Comparison of ENCODE assay signal across 8 mouse cellular contexts in the genomic region with DNA sequence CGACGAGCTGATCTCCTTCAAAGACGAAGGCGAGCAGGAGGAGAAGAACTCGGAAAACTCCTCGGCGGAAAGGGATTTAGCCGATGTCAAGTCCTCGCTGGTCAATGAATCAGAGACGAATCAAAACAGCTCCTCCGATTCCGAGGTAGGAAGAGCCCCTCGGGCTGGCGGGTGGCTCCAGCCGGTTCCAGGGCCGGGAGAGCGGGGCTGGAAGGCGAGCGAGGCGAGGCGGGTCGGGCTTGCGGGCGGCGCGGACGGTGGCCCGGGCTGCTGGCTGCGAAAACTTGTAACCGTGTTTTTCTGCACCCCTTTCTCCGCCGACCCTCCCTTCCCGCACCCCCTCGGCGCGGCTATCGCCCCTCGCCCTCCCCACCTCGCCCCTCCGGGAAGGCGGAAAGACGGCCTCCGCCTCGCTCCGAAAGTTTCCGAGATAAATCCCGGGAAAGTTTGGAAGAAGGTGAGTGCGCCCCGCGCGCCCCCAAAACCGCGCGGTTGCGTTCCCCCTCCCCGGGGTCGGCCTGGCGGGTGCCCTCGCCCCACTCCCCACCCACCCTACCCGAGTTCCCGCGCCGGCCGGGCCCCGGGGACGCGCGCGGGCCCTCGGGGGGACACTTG. TPM values are rescaled to one million over a fixed set of nuclear protein-coding genes. Genes with fewer than 3 reads are reported as not detected.
A peak's percentile ranks its signal among the peaks of the same experiment; 100 is the strongest.
DNase-seq lines count a peak whose midpoint lies in the region; ATAC-seq and TF ChIP-seq lines count a peak whose summit lies in the region.

No protein-coding gene starts in this region.

- H3K9ac ChIP-seq in embryonic facial prominence, embryonic 13.5 days: peak overlapping the region; percentile 99
- H3K9ac ChIP-seq in heart, postnatal 0 days (replicated peaks; ENCODE audit: low read depth, low read length): peak overlapping the region; percentile 89
- H3K9ac ChIP-seq in midbrain, embryonic 12.5 days (replicated peaks): peak overlapping the region; percentile 98

- no peaks in the 10 kb centered on the region for H3K27me3 ChIP-seq in embryonic facial prominence, embryonic 13.5 days
- no peaks in the 10 kb centered on the region for H3K27me3 ChIP-seq in heart, postnatal 0 days (ENCODE audit: control insufficient read depth, insufficient read depth, low read length)
- no peaks in the 10 kb centered on the region for H3K27me3 ChIP-seq in midbrain, embryonic 12.5 days

- no peak for TF ChIP-seq EP300 in heart, postnatal 0 days (IDR thresholded peaks at IDR 0.05; ENCODE audit: low read depth)

- peak; percentile 10 for DNase-seq in right cerebral cortex, postnatal 4 days
- no peak for DNase-seq in right cerebral cortex, postnatal 14 days
- DNase-seq in heart, postnatal 0 days (ENCODE audit: low spot score): peak; percentile 49
- DNase-seq in kidney, postnatal 25 days: peak; percentile 55 to 73
- DNase-seq in testis, postnatal 10 days (ENCODE audit: low spot score): peak; percentile 75

- H3K27ac ChIP-seq in embryonic facial prominence, embryonic 13.5 days: peak overlapping the region; percentile 100
- H3K27ac ChIP-seq in heart, postnatal 0 days (ENCODE audit: low read depth): peak overlapping the region; percentile 99
- H3K27ac ChIP-seq in midbrain, embryonic 12.5 days (replicated peaks): peak overlapping the region; percentile 99

- TF ChIP-seq CTCF in heart, postnatal 0 days (IDR thresholded peaks at IDR 0.05; ENCODE audit: low read depth): no peak

- peak overlapping the region; percentile 86 for H3K4me3 ChIP-seq in embryonic facial prominence, embryonic 13.5 days
- peak overlapping the region; percentile 80 for H3K4me3 ChIP-seq in heart, postnatal 0 days (ENCODE audit: low read depth, low read length)
- peak overlapping the region; percentile 86 for H3K4me3 ChIP-seq in midbrain, embryonic 12.5 days

- under 1% methylated on average over 64 of the region's 70 CpGs for WGBS in embryonic facial prominence, embryonic 13.5 days
- WGBS in heart, postnatal 0 days: under 1% methylated on average over 50 of the region's 70 CpGs
- under 1% methylated on average over 68 of the region's 70 CpGs for WGBS in midbrain, embryonic 12.5 days

- H3K9me3 ChIP-seq in embryonic facial prominence, embryonic 13.5 days: no peaks in the 10 kb centered on the region
- H3K9me3 ChIP-seq in heart, postnatal 0 days (replicated peaks; ENCODE audit: control insufficient read depth, low read length): no peaks in the 10 kb centered on the region
- H3K9me3 ChIP-seq in midbrain, embryonic 12.5 days: no peaks in the 10 kb centered on the region

- peaks cover 43% of the 10 kb centered on the region for H3K4me1 ChIP-seq in embryonic facial prominence, embryonic 13.5 days
- H3K4me1 ChIP-seq in heart, postnatal 0 days (ENCODE audit: control insufficient read depth, insufficient read depth): peaks cover 23% of the 10 kb centered on the region
- H3K4me1 ChIP-seq in midbrain, embryonic 12.5 days: peaks cover 54% of the 10 kb centered on the region

- H3K36me3 ChIP-seq in embryonic facial prominence, embryonic 13.5 days: no peaks in the 10 kb centered on the region
- H3K36me3 ChIP-seq in heart, postnatal 0 days (replicated peaks; ENCODE audit: control insufficient read depth, insufficient read depth, low read length): no peaks in the 10 kb centered on the region
- no peaks in the 10 kb centered on the region for H3K36me3 ChIP-seq in midbrain, embryonic 12.5 days

- H3K4me2 ChIP-seq in embryonic facial prominence, embryonic 13.5 days: peak overlapping the region; percentile 91
- H3K4me2 ChIP-seq in heart, postnatal 0 days (ENCODE audit: low read depth, low read length): peak overlapping the region; percentile 95
- peak overlapping the region; percentile 86 for H3K4me2 ChIP-seq in midbrain, embryonic 12.5 days (replicated peaks)

- no peak for ATAC-seq in embryonic facial prominence, embryonic 13.5 days (ENCODE audit: insufficient number of reproducible peaks, insufficient read depth, low FRiP score, low TSS enrichment, low read depth)
- peak; percentile 24 for ATAC-seq in heart, postnatal 0 days (ENCODE audit: insufficient read depth, low read depth)
- ATAC-seq in midbrain, embryonic 12.5 days (ENCODE audit: low FRiP score, low read depth): no peak
- no peak for ATAC-seq in activated CD4-positive, CD25-positive, alpha-beta regulatory T cell, adult 4 months

RNA-seq across cellular contexts. Expression of a gene that starts 0.9 kb away (rescaled TPM):
- 142 and 157 TPM in 2 replicates for polyA plus RNA-seq in embryonic facial prominence, embryonic 13.5 days (2015; fragmentation: Nextera tagmentation; extraction: Ambion mirVana)
- 2.9 and 3.0 TPM in 2 replicates for total RNA-seq in heart, postnatal 0 days (2014; rRNA removed; ENCODE audit: low replicate concordance)
- 38.6 and 42.5 TPM in 2 replicates for polyA plus RNA-seq in heart, postnatal 0 days (2015; fragmentation: Nextera tagmentation; extraction: Ambion mirVana)
- 343 and 552 TPM in 2 replicates for polyA plus RNA-seq in midbrain, embryonic 12.5 days (2016; fragmentation: Nextera tagmentation; extraction: Ambion mirVana)
- polyA plus RNA-seq in activated CD4-positive, CD25-positive, alpha-beta regulatory T cell, adult 4 months (2017; shearing (Covaris generic)): 1 to 10 TPM; 1.6 TPM

Comparison
In these comparisons a context has a peak if more than half of its experiments do, and no peak if none do; other contexts are left out.
1. RNA of a gene that starts 0.9 kb away (polyA plus RNA-seq): 343 to 552 TPM in midbrain, embryonic 12.5 days, 142 to 157 TPM in embryonic facial prominence, embryonic 13.5 days and 38.6 to 42.5 TPM in heart, postnatal 0 days; 1.6 TPM in activated CD4-positive, CD25-positive, alpha-beta regulatory T cell, adult 4 months; every median in the first group is over 10 times any median in the second.
2. Peak in every context shown above with its lines, with median percentiles within 50 percentile points of each other: H3K27ac ChIP-seq, H3K4me2 ChIP-seq, H3K4me3 ChIP-seq and H3K9ac ChIP-seq.